Mouse (Mus musculus) embryonic facial prominence, embryonic 15.5 days (tissue): ENCODE results near the gene Sfpq. TPM values are rescaled to one million over a fixed set of nuclear protein-coding genes. Genes with fewer than 3 reads are reported as not detected.

ENCODE experiments used
- ATAC-seq: fragments of 200-750 bp; cut with Nextera tagmentation; 2 replicates; pipeline ENCODE4 v1.8.0; 2017; ENCODE audit warnings: low read depth, moderate TSS enrichment; ENCODE audit not compliant: insufficient number of reproducible peaks, low FRiP score, low TSS enrichment
- H3K27ac ChIP-seq: fragments of 300-500 bp; sonication (generic); replicated peaks from 2 replicates; pipeline ENCODE4 v1.5.1; 2015; ENCODE audit warnings: mild to moderate bottlenecking, inconsistent platforms
- H3K27me3 ChIP-seq: fragments of 300-500 bp; sonication (generic); 2 replicates; pipeline ENCODE4 v1.6.1; 2015; ENCODE audit warnings: inconsistent platforms
- H3K36me3 ChIP-seq: fragments of 300-500 bp; sonication (generic); 2 replicates; pipeline ENCODE4 v1.6.1; 2015; ENCODE audit warnings: mild to moderate bottlenecking, inconsistent platforms
- H3K4me1 ChIP-seq: fragments of 300-500 bp; sonication (generic); 2 replicates; pipeline ENCODE4 v1.6.1; 2015; ENCODE audit warnings: inconsistent platforms
- H3K4me2 ChIP-seq: fragments of 300-500 bp; sonication (generic); replicated peaks from 2 replicates; pipeline ENCODE4 v1.6.1; 2015; ENCODE audit warnings: mild to moderate bottlenecking, inconsistent platforms
- H3K4me3 ChIP-seq: fragments of 300-500 bp; sonication (generic); replicated peaks from 2 replicates; pipeline ENCODE4 v1.5.1; 2015; ENCODE audit warnings: mild to moderate bottlenecking, inconsistent platforms
- H3K9ac ChIP-seq: fragments of 300-500 bp; sonication (generic); 2 replicates; pipeline ENCODE4 v1.6.1; 2015; ENCODE audit warnings: inconsistent platforms
- H3K9me3 ChIP-seq: fragments of 300-500 bp; sonication (generic); replicated peaks from 2 replicates; pipeline ENCODE4 v1.6.1; 2016; ENCODE audit warnings: inconsistent platforms
- WGBS: fragments of 180-500 bp; shearing (Covaris S2); methylation state at CpG from one replicate; pipeline ENCODE4 v1.1.7; 2015; 5-methylcytosine and 5-hydroxymethylcytosine counted together
- polyA plus RNA-seq: library from polyadenylated mRNA; unstranded; fragments of >200 nt; fragmentation: Nextera tagmentation; extraction: Ambion mirVana; gene quantifications from 2 replicates; pipeline ENCODE4 v1.2.1, GENCODE M21; 2015

Gene Sfpq
- polyA plus RNA-seq, 1 experiment from 2014 or later: 76.4 TPM

GRCm38 (mm10) chr4:127074915-127075314 is 53.8 kb downstream of the Sfpq start:
- no peaks in the 10 kb centered on the region for H3K36me3 ChIP-seq
- no peaks in the 10 kb centered on the region for H3K9me3 ChIP-seq
- H3K4me2 ChIP-seq: no peak overlapping the region
- H3K4me3 ChIP-seq: no peak overlapping the region
- 60% methylated on average over 1 of the region's 1 CpGs for WGBS
- peaks cover 11% of the 10 kb centered on the region for H3K4me1 ChIP-seq
- no peak overlapping the region for H3K9ac ChIP-seq
- H3K27ac ChIP-seq: no peak overlapping the region
- ATAC-seq: no peak
- H3K27me3 ChIP-seq: no peaks in the 10 kb centered on the region

- ATAC-seq: peak; percentile 96
- H3K4me3 ChIP-seq: peak within 1 kb of the TSS; percentile 59
- H3K4me1 ChIP-seq: peaks cover 11% of the 10 kb centered on the region
- H3K27ac ChIP-seq: peak within 1 kb of the TSS; percentile 93
- H3K9me3 ChIP-seq: no peaks in the 10 kb centered on the region
- peak within 1 kb of the TSS; percentile 51 for H3K4me2 ChIP-seq
- H3K27me3 ChIP-seq: no peaks in the 10 kb centered on the region
- H3K9ac ChIP-seq: peak within 1 kb of the TSS; percentile 29; the same call in 1 of the 2 replicates
- H3K36me3 ChIP-seq: no peaks in the 10 kb centered on the region
- under 1% methylated on average over 46 of the region's 46 CpGs for WGBS
These were observed 55.9 kb downstream of the Sfpq start, which contains the start of gene Zmym6 for GRCm38 (mm10) chr4:127076875-127077548. Gene Zmym6 (plus strand): TSS chr4:127077383.

- Histone ChIP-seq H3K4me2 (no peak overlapping the region), H3K9me3 (no peaks in the 10 kb centered on the region), H3K27me3 (no peaks in the 10 kb centered on the region), H3K4me1 (peaks cover 11% of the 10 kb centered on the region), H3K36me3 (no peaks in the 10 kb centered on the region), H3K9ac (no peak overlapping the region), H3K27ac (no peak overlapping the region), H3K4me3 (no peak overlapping the region)
- 37% methylated on average over 1 of the region's 1 CpGs for WGBS
- ATAC-seq: no peak
These were observed 59.7 kb downstream of the Sfpq start for GRCm38 (mm10) chr4:127080806-127081205.

GRCm38 (mm10) chr4:127083131-127083530 is 62.0 kb downstream of the Sfpq start:
- H3K27ac ChIP-seq: no peak overlapping the region
- H3K27me3 ChIP-seq: no peaks in the 10 kb centered on the region
- H3K4me1 ChIP-seq: peaks cover 6% of the 10 kb centered on the region
- H3K4me2 ChIP-seq: no peak overlapping the region
- ATAC-seq: no peak
- H3K36me3 ChIP-seq: 0 out of 2 replicates have a peak, but pooled peaks cover 2% of the 10 kb centered on the region
- H3K9ac ChIP-seq: no peak overlapping the region
- 86% methylated on average over 2 of the region's 2 CpGs for WGBS
- no peak overlapping the region for H3K4me3 ChIP-seq
- H3K9me3 ChIP-seq: no peaks in the 10 kb centered on the region

GRCm38 (mm10) chr4:127085761-127086160 is 64.6 kb downstream of the Sfpq start:
- 72% methylated on average over 1 of the region's 1 CpGs for whole genome bisulfite sequencing
- H3K27me3 ChIP-seq: no peaks in the 10 kb centered on the region

More at GRCm38 (mm10) chr4:127085761-127086160, 64.6 kb downstream of the Sfpq start:
- peaks cover 13% of the 10 kb centered on the region for H3K36me3 ChIP-seq
- no peak overlapping the region for H3K27ac ChIP-seq
- no peak overlapping the region for H3K4me2 ChIP-seq
- no peaks in the 10 kb centered on the region for H3K4me1 ChIP-seq
- H3K4me3 ChIP-seq: no peak overlapping the region
- no peak for ATAC-seq
- no peak overlapping the region for H3K9ac ChIP-seq
- no peaks in the 10 kb centered on the region for H3K9me3 ChIP-seq

Other genes with a start within 250 kb of the Sfpq start
- gene Zmym4, start 53.2 kb upstream of the Sfpq start, polyA plus RNA-seq: 19.8 and 20.3 TPM in 2 replicates
- 14.5 and 17.5 TPM in 2 replicates for gene Zmym1, start 39.8 kb downstream of the Sfpq start, polyA plus RNA-seq
- gene Zmym6, start 56.1 kb downstream of the Sfpq start, polyA plus RNA-seq: 21.5 and 24.1 TPM in 2 replicates
- 15.6 and 18.1 TPM in 2 replicates for gene Tmem35b, start 102.4 kb downstream of the Sfpq start, polyA plus RNA-seq
- 1.7 and 2.0 TPM in 2 replicates for gene Dlgap3, start 147.9 kb downstream of the Sfpq start, polyA plus RNA-seq
- gene Smim12, start 222.5 kb downstream of the Sfpq start, polyA plus RNA-seq: 47.5 and 55.4 TPM in 2 replicates